Mouse (Mus musculus): ENCODE measurements around the gene Hunk. TPM values are rescaled to one million over a fixed set of nuclear protein-coding genes. Genes with fewer than 3 reads are reported as not detected.

Hunk gene
- polyA plus RNA-seq, 1 experiment from 2014 or later: 1.9 TPM

- ATAC-seq (ENCODE audit: low FRiP score, low TSS enrichment) (no peak), DNase-seq (ENCODE audit: low spot score) (no peak)
- H3K27me3 ChIP-seq (ENCODE audit: control insufficient read depth, insufficient read depth, low read length): no peaks in the 10 kb centered on the region
- WGBS: 56% methylated on average over 6 of the region's 6 CpGs
- H3K36me3 ChIP-seq (ENCODE audit: control insufficient read depth, insufficient read depth, low read length): no peaks in the 10 kb centered on the region
- no peak overlapping the region for H3K9ac ChIP-seq (ENCODE audit: low read length)
- H3K9me3 ChIP-seq (ENCODE audit: control insufficient read depth, low read length): no peaks in the 10 kb centered on the region
- no peaks in the 10 kb centered on the region for H3K4me1 ChIP-seq (replicated peaks; ENCODE audit: control insufficient read depth, insufficient read depth)
- H3K27ac ChIP-seq (replicated peaks): no peak overlapping the region
- no peak for TF ChIP-seq EP300 (optimal IDR thresholded peaks at IDR 0.05)
- no peak for TF ChIP-seq CTCF (IDR thresholded peaks at IDR 0.05; ENCODE audit: low read depth)
- no peak overlapping the region for H3K4me3 ChIP-seq (ENCODE audit: low read depth, low read length)
- no peak overlapping the region for H3K4me2 ChIP-seq (replicated peaks; ENCODE audit: low read depth)
Observed at GRCm38 (mm10) chr16:90352691-90353090, 33.1 kb upstream of the Hunk start.

- Histone ChIP-seq H3K4me3 (ENCODE audit: low read depth, low read length) (no peak overlapping the region), H3K27ac (replicated peaks) (no peak overlapping the region)
Observed at GRCm38 (mm10) chr16:90353156-90353555, 32.7 kb upstream of the Hunk start.

GRCm38 (mm10) chr16:90359329-90359728 is 26.5 kb upstream of the Hunk start:
- Histone ChIP-seq H3K4me3 (ENCODE audit: low read depth, low read length) (no peak overlapping the region), H3K27me3 (ENCODE audit: control insufficient read depth, insufficient read depth, low read length) (no peaks in the 10 kb centered on the region), H3K4me1 (replicated peaks; ENCODE audit: control insufficient read depth, insufficient read depth) (no peaks in the 10 kb centered on the region), H3K27ac (replicated peaks) (no peak overlapping the region), H3K4me2 (replicated peaks; ENCODE audit: low read depth) (no peak overlapping the region), H3K36me3 (ENCODE audit: control insufficient read depth, insufficient read depth, low read length) (no peaks in the 10 kb centered on the region), H3K9me3 (ENCODE audit: control insufficient read depth, low read length) (no peaks in the 10 kb centered on the region), H3K9ac (ENCODE audit: low read length) (no peak overlapping the region)
- DNase-seq (ENCODE audit: low spot score) (no peak), ATAC-seq (ENCODE audit: low FRiP score, low TSS enrichment) (no peak)
- no peak for TF ChIP-seq CTCF (IDR thresholded peaks at IDR 0.05; ENCODE audit: low read depth)
- no peak for TF ChIP-seq EP300 (optimal IDR thresholded peaks at IDR 0.05)
- WGBS: 83% methylated on average over 9 of the region's 9 CpGs

More at GRCm38 (mm10) chr16:90353156-90353555, 32.7 kb upstream of the Hunk start:
- Histone ChIP-seq H3K27me3 (ENCODE audit: control insufficient read depth, insufficient read depth, low read length) (no peaks in the 10 kb centered on the region), H3K4me2 (replicated peaks; ENCODE audit: low read depth) (no peak overlapping the region), H3K9me3 (ENCODE audit: control insufficient read depth, low read length) (no peaks in the 10 kb centered on the region), H3K36me3 (ENCODE audit: control insufficient read depth, insufficient read depth, low read length) (no peaks in the 10 kb centered on the region), H3K4me1 (replicated peaks; ENCODE audit: control insufficient read depth, insufficient read depth) (no peaks in the 10 kb centered on the region), H3K9ac (ENCODE audit: low read length) (no peak overlapping the region)
- ATAC-seq (ENCODE audit: low FRiP score, low TSS enrichment) (no peak), DNase-seq (ENCODE audit: low spot score) (no peak)
- 85% methylated on average over 5 of the region's 5 CpGs for WGBS
- TF ChIP-seq EP300 (optimal IDR thresholded peaks at IDR 0.05): no peak
- TF ChIP-seq CTCF (IDR thresholded peaks at IDR 0.05; ENCODE audit: low read depth): no peak

DNA sequence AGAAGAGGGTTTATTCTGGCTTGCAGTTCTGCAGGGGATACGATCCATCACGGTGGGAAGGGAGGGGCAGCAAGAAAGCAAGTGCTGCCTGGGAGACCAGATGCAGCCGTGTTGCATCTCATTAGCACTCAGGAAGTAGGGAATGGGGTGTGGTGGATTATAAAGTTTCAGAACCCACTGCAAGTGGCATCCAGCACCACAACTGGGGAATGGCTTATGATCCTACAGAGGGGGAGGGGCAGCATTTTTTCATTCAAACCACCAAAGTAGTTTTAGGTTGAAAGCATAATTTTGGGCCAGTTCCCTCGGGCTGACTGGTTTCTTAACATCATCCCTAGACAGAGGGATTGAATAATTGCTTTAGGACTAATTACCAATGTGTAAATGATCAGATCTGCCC is 26.1 kb upstream of the Hunk start:
- Histone ChIP-seq H3K4me2 (replicated peaks; ENCODE audit: low read depth) (no peak overlapping the region), H3K27me3 (ENCODE audit: control insufficient read depth, insufficient read depth, low read length) (no peaks in the 10 kb centered on the region), H3K36me3 (ENCODE audit: control insufficient read depth, insufficient read depth, low read length) (no peaks in the 10 kb centered on the region), H3K9ac (ENCODE audit: low read length) (no peak overlapping the region), H3K4me1 (replicated peaks; ENCODE audit: control insufficient read depth, insufficient read depth) (no peaks in the 10 kb centered on the region), H3K27ac (replicated peaks) (no peak overlapping the region), H3K9me3 (ENCODE audit: control insufficient read depth, low read length) (no peaks in the 10 kb centered on the region), H3K4me3 (ENCODE audit: low read depth, low read length) (no peak overlapping the region)
- ATAC-seq (ENCODE audit: low FRiP score, low TSS enrichment) (no peak), DNase-seq (ENCODE audit: low spot score) (no peak)
- TF ChIP-seq CTCF (IDR thresholded peaks at IDR 0.05; ENCODE audit: low read depth) (no peak), EP300 (optimal IDR thresholded peaks at IDR 0.05) (no peak)
- WGBS: 22% methylated on average over 4 of the region's 4 CpGs

DNA sequence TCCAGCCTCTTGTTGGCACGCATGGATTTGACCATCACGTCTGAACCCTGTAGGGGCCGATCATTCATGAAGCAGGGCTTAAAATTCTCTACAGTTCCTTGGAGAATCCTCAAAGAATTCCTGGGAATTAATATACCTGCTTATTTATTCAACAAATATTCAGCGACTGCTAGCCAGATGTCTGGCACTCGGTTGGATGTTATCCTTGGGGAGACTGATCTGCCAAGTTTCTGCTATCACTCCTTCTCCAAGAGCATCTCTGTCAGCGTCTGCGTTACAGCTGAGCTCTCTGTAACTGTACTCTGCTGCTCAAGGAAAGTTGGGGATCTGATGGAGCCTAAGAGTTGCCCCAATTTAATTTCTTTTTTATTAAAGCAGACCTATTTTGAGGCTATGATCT is 25.5 kb upstream of the Hunk start:
- DNase-seq (ENCODE audit: low spot score) (no peak), ATAC-seq (ENCODE audit: low FRiP score, low TSS enrichment) (no peak)
- TF ChIP-seq CTCF (IDR thresholded peaks at IDR 0.05; ENCODE audit: low read depth) (no peak), EP300 (optimal IDR thresholded peaks at IDR 0.05) (no peak)
- H3K4me1 ChIP-seq (replicated peaks; ENCODE audit: control insufficient read depth, insufficient read depth): no peaks in the 10 kb centered on the region
- no peaks in the 10 kb centered on the region for H3K9me3 ChIP-seq (ENCODE audit: control insufficient read depth, low read length)
- no peaks in the 10 kb centered on the region for H3K36me3 ChIP-seq (ENCODE audit: control insufficient read depth, insufficient read depth, low read length)
- H3K4me2 ChIP-seq (replicated peaks; ENCODE audit: low read depth): no peak overlapping the region
- 50% methylated on average over 7 of the region's 7 CpGs for WGBS
- no peaks in the 10 kb centered on the region for H3K27me3 ChIP-seq (ENCODE audit: control insufficient read depth, insufficient read depth, low read length)
- H3K27ac ChIP-seq (replicated peaks): no peak overlapping the region
- H3K9ac ChIP-seq (ENCODE audit: low read length): no peak overlapping the region
- no peak overlapping the region for H3K4me3 ChIP-seq (ENCODE audit: low read depth, low read length)

DNA sequence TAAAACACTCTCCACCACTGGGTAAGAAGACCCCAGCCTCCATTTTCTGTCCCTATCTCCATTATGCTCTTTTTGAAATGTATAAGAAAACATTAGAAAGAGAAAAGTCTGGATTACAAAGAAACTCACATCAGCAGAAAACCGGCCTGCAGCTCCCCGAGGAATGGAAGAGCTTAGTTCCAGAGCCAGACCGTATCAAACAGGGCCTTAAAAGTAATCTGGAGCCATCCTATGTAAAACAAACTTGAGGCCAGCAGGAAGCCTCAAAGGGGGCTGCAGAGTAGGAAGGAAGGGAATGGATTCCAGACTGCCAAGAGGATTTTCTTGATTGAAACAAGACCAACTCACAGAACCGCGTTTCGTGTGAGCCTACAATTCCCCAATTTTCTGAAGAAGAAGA is 22.9 kb upstream of the Hunk start:
- Histone ChIP-seq H3K9ac (ENCODE audit: low read length) (no peak overlapping the region), H3K4me2 (replicated peaks; ENCODE audit: low read depth) (no peak overlapping the region), H3K4me3 (ENCODE audit: low read depth, low read length) (no peak overlapping the region), H3K27ac (replicated peaks) (no peak overlapping the region), H3K36me3 (ENCODE audit: control insufficient read depth, insufficient read depth, low read length) (no peaks in the 10 kb centered on the region), H3K27me3 (ENCODE audit: control insufficient read depth, insufficient read depth, low read length) (no peaks in the 10 kb centered on the region), H3K9me3 (ENCODE audit: control insufficient read depth, low read length) (no peaks in the 10 kb centered on the region), H3K4me1 (replicated peaks; ENCODE audit: control insufficient read depth, insufficient read depth) (no peaks in the 10 kb centered on the region)
- ATAC-seq (ENCODE audit: low FRiP score, low TSS enrichment) (no peak), DNase-seq (ENCODE audit: low spot score) (no peak)
- TF ChIP-seq CTCF (IDR thresholded peaks at IDR 0.05; ENCODE audit: low read depth) (no peak), EP300 (optimal IDR thresholded peaks at IDR 0.05) (no peak)
- 27% methylated on average over 6 of the region's 6 CpGs for WGBS

Measured in stomach, postnatal 0 days (tissue).